Mouse (Mus musculus): Measurements from ENCODE around the gene Fbxl14. TPM values are rescaled to one million over a fixed set of nuclear protein-coding genes. Genes with fewer than 3 reads are reported as not detected.
"Not testable (repeated sequence)": the region's sequence is repeated elsewhere in the genome, so short reads cannot be mapped to it uniquely, and the experiment has no call there.

Gene Fbxl14
- 17.1 and 18.1 TPM in 2 replicates for polyA plus RNA-seq (2015; fragmentation: Nextera tagmentation; extraction: Ambion mirVana)

DNA sequence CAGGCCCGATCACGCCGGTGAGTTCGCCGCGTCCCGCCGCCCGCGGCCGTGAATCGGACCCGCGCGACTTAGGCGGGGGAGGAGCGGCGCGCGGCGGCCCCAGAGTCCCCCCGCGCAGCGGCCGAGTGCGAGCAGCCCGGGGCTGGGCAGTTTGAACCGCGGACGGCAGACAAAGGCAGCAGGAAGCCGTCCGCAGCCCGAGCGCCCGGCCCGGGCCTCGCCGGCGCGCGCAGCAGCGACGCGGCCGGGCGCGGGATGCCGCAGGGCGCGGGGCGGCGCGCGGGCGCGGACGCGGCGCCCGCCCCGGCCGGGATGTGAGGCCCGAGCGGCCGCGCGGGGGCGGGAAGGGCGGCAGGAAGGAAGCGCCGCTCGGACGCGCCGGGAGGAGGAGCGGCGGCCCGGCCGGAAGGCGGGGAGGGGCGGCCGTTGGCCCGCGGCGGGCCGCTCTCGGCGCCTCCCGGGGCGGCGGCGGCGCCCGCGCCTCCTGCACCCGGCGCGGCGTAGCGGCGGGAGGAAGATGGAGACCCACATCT is at the start of gene Fbxl14:
Gene Fbxl14, plus strand, starts transcription at position 326 of the 533 bp plus-strand sequence.
- peak; percentile 72 for DNase-seq (ENCODE audit: low spot score)

DNA sequence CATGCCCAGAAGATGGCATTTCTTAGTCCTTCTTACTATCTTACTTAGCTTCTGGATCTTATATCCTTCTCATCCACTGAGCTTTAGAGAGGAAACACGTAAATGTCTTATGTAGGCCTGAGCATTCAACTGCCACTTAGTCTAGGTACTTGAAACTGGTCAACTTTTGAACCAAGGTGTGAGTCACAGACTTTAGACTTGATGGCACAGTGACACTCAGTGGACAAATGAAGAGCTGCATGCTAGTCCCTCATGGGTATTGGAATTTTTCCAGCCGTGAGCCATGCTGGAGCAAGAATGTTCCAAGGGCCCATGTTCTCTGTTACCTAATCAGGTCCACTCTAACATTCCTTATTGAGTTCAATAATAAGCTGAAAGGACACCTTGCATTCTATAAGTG is 49.0 kb upstream of the Fbxl14 start:
- DNase-seq (ENCODE audit: low spot score): no peak

DNA sequence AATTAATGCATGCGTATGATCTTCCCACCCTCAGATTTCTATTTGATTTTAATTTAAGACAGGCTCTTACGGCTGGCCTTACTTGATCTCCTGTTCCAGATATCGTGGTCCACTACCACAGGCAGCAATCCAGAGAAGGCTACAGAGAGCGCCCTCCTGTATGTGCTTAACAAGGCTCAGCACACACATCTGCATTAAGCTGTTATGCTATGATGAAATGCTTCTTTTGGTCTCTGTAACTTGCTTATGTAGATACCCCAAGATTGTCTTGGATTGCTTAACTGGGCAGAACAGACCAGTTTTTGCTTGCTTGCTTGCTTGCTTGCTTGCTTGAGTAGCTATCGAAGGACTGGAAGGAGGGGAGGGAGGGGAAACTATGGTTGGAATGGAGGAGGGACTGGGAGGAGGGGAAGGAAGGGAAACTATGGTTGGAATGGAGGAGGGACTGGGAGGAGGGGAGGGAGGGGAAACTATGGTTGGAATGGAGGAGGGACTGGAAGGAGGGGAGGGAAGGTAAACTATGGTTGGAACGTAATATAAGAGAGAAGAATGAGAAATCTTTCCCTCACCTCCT is 47.6 kb upstream of the Fbxl14 start:
- no peak for DNase-seq (ENCODE audit: low spot score)

DNA sequence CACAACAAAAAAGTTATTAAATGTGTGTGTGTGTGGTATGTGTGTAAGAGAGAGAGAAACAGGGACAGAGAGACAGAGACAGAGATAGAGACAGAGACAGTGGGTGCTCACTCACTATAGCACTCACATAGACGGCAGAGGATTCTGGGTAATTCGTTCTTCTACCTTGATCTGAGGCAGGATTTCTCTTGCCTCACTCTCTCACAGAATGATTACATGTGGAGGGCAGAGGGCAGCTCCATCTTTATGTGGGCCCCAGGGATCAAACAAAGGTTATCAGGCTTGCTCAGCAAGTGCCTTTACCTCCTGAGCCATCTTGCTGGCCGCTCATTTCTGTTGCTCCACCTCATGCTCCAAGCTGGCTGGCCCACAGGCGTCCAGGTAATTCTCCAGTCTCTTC is 45.1 kb upstream of the Fbxl14 start:
- no peak for DNase-seq (ENCODE audit: low spot score)

DNA sequence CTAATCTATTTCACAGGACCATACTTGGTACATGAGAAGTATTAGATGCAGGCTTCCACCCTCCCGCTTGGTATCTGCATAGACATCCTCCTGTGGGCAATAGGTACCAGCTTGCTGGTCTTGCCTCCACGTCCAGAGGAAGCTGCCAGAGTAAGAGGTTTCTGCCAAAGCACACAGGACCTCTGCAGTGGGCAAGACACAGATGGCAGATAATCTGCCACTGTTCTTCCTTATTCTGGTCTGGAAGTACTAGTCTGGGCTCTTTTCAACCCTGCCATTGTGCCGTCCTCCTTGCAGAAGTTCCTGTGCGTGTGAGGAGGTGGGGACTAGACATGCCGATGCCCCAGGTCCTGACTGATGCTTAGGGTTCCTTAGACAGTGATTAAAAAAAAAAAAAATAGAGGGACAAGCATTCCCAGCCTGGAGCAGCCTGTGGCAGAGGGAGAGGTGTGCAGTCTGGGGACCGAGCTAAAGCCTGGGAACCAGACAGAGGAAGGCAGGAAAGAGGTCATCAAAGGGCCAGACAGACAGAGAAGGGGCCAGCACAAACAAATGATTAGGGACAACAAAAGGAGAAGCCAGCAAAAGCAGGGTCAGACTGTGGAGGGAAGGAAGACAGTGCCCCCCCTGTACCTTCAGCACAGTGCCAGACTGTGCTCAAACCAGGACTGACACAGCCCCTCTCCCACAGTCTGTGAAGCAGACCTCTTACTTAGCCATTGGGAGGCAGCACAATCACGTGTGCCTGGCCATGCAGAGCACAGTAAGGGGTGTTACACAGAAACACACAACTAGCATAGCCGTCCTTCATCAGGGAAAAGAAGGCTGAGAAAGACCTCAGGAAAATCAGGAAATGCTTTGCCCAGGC is 41.3 kb upstream of the Fbxl14 start:
- no peak for DNase-seq (ENCODE audit: low spot score)

DNA sequence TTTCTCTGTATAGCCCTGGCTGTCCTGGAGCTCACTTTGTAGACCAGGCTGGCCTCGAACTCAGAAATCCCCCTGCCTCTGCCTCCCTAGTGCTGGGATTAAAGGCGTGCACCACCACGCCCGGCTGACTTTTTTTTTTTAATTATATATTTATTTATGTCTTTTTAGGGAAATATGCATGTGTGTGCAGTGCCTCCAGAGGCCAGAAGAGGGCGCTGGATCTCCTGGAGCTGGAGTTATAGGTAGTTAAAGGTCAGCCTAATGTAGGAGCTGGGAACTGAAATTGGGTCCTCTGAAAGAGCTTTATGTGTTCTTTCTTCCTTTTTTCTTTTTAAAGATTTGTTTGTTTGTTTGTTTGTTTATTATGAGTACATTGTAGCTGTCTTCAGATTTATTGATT is 36.7 kb upstream of the Fbxl14 start:
- not testable (repeated sequence) for DNase-seq (ENCODE audit: low spot score)

DNA sequence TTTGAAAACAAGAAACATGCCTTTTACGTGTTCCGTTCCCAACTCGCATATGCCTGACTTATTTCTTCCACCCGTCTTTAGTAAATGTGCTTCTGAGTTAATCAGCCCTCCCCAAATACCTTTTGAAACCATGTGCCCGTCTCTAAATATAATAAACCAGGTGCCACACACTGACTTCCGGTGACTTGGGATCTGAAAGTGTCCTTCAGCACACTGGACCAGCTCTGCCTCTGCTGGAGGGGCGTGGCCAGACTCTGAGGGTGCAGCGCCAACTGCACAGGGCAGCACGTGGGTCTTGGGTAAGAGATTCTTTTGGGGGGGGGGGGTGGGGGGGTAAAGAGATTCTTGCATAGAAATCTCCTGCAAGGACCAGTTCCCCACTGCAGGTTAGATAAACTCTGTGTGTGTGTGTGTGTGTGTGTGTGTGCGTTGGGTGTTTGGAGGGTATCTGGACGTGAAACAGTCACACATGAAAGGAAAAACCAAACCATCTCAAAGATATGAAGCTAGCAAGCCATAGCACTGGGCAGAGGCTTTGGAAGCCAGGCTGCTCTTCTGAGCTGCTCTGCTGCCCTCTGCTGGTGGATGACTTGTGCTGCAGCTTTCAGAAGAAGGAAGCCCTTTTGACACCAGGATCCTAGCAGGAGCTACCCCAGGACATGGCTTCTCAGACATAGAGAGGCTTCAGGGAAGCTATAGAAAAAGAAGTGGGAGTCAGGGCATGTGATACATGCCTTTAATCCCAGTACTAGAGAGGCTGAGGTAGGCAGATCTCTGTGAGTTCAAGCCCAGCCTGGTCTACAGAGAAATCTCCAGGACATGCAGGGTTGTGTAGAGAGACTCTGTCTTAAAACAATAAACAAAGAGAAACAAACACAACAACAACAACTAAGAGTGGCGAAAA is 35.5 kb upstream of the Fbxl14 start:
- peak; percentile 87 for DNase-seq (ENCODE audit: low spot score)

DNA sequence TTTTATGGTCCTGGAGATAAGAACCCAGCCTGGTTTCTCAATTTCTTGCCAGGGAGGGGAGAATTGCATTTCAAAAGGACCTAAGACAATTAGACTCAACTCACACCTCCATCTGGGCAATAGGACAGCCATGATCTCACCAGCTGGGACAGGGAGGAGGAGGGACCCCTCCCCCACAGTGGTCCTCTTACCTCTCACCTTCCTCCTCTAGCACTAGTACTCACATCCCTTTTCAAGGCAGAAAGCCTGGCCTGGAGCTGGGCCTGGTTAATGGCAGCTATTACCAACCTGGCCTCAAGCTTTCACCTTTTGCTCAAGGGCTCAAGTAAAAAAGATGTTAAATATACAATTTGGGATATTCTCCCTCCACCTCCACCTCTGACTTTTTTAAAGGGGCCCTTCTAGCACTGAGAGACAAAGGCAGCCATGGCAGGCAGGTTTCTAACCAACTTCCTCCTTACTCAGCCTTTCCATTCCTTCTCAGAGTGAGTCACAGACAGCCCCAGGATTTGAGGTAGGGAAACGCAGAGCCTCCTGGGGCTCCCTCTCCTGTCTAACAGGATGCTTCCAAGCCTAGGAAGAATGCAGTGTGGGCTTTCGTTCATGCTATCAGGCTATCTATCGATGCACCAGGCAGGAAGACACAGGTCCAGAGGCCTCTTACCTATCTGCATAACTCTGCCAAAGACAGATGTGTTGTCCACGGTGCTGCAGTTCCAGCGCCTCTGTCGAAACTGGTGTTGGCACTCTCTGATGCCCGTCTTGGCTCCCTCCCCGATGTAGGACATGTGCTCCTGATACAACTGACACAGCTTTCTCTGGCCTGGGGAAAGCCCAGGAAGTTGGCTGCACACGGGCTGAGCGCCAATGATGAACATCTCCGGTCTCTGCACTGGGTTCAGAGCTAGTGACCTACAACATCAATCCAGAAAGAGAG is 33.5 kb upstream of the Fbxl14 start:
- DNase-seq (ENCODE audit: low spot score): no peak

DNA sequence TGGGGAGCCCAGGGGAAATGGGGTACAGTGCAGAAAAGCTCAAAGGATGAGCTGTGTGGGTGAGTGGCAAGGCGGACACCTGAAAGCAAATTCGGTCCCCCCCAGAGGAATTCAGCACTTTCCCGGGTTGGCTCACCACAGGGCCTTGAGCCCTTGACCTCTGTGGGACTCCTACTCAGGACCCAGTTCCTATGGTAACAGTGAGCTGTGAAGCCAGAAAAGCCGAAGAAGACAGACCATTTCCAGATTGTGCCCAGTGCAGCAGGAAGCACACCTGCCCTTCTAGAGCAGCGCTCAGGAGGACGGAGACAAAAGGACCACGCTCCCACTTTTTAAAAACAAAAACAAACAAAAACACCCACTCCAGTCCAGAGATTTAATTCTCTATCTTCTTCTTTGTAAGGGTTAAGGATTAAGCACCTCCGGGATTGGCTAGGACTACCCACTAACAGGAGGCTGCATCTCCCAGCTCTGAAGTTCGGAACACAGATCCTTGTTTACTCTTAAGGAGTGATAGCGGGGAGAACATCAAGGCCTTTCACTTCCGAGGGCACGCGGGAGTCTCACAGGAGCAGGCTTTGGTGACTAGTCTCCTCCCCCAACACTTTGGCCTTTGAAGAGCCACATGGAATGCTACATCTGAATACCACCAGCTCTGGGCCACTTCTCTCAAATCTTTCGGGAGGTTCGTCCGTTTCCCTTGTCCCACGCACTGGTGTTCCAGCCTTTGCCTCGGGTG is 31.0 kb upstream of the Fbxl14 start:
- peak; percentile 31 for DNase-seq (ENCODE audit: low spot score)

DNA sequence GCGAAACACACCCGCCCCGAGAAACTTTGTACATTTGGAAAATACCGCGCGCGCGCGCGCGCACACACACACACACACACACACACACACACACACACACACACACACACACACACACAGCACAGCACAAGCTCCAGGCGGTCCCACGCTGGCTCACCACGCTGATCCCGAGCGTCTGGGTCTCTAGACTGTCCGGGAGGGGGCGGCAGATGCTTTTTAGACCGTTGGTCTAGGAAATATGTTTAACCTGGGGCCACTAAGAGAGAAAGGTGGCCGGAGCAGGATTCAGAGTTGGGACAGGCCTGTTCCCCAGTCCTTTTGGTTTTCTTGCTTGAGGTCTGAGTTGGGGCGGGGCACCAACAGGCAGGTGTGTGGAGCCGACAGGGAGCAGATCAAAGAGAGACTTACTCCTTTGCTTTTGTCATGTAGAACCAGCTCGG is 30.4 kb upstream of the Fbxl14 start:
- peak; percentile 59 for DNase-seq (ENCODE audit: low spot score)

DNA sequence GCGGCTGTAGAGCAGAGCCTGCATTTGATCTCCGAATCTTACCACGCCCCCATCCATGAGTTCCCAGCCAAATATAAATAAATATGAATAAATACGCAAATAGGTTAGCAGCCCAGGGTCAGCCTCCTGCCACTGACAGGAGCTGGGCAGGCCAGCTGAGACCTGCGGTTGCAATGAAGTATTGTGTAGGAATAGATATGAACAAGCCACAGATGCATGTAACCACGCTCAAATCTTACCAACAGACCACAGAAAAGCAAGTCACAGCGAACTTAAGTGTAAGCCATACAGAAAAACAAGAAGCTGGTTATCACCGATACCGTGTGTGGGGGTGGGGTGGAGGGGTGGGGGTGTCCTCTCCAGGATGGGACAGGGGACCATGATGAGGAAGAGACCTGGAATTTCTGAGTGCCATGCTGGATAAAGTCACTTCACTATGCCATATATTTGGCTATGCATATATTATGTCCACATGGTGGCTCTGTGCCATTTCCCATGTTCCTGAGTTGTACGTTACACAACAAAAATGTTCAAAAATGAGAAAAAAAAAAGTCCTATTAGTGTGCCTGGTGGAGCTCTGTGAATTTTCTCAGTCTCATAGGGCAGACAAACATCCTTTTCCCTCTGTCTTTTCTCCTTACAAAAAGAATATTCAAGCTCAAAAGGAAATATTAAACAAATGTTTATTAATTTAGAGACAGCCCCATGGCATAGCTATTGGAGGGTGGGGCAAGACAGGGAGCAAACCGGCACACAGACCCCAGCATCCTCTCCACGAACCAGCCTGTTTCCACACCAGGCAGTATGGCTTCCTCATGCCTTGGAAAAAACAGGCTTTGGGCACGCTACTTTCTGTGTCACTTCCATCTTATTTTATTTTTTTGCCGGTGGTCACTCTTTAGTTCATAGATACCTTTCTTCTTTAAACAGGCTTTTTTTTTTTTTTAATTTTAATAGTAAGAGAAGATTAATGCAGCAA is 28.2 kb upstream of the Fbxl14 start:
- peak; percentile 21 for DNase-seq (ENCODE audit: low spot score)

DNA sequence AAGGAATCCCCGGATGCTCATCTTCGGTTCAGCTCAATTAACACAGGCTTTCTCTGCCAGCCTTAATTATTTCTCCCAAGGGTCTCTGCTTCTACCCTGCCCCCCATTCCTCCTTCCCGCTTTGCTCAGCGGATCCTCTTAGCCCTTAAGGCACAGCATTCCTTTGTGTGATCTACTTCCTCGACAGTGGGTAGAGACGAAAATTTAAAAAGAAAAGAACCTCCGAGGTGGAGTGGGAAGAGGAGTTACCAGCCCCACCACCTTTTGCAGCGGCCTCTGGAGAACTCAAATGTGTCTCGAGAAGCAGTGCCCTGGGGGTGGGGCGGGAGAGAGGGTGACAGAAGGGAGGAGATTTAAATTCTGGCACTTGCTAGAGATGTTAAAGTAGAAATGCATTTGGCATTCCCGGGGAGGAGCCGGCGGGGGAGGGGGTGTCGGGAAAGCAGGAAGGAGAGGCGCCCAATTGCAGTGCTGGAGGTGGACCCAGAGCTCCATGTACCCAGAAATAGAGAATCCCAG is 27.4 kb upstream of the Fbxl14 start:
- no peak for DNase-seq (ENCODE audit: low spot score)

DNA sequence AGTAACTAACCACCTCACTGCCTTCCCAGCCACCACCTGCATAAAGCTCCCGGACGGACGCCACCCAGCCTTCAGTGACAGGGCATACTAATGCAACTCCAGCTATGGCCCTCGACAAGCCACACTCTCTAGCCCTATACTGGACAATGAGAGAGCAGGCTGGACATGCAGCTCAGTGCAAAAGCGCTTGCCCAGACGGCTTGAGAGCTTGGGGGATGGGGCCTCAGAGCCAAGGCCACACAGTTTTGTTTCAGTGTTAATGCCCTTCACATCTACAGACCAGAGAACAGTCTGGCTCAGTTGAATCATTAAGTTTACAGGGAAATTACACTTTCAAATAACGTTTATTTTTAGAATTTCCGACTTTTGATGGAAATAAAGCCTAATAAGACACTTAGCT is 21.3 kb upstream of the Fbxl14 start:
- no peak for DNase-seq (ENCODE audit: low spot score)

DNA sequence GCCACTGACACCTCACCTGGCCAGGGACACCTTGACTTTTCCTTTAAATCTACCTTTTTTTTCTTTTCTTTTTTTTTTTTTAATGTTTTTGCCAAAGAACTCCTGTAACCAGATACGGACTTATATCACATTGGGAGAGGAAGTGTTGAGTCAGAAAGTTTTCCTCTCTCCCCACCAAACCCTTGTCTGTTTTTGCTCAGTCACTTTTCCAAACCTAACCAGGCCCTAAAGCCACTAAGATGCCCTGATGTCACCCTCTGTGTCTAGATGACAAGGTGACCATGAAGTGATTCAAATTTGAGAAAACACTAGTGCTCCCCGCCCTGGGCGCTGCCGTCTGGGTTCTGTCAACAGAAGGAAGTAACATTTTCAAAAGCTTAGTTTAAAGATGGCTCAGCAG is 20.4 kb upstream of the Fbxl14 start:
- DNase-seq (ENCODE audit: low spot score): no peak

DNA sequence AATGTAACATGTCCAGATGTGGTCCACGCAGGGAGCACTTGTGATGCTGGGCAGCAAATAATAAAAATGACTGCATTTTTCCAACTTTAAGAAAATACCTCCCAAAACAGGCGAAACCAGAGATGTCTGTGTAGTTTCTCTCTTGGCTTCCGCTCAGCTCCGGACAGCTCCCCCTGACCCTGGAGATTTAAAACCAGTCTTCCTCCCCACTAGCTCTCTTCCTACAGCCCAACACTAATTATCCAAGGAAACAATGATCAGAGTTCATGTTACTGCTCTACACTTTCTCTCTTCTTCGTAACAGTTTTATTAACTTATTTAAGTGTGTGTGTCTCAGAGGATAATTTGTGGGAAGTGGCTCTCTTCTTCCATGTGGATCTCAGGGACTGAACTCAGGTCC is 19.1 kb upstream of the Fbxl14 start:
- DNase-seq (ENCODE audit: low spot score): no peak

DNA sequence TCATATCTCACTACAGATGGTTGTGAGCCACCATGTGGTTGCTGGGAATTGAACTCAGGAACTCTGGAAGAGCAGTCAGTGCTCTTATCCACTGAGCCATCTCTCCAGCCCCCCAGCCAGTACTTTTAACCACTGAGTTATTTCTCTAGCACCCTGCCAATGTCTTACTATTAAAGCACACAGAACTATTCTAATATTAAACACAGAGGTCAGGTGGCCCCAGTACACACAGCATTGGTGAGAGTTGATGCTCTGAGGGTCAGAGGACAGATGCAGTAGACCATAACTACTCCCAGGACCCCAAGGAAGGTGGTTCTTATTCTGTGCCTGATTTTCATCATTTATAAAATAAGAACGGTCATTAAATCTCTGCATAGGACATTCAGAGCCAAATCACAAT is 13.3 kb upstream of the Fbxl14 start:
- no peak for DNase-seq (ENCODE audit: low spot score)

DNA sequence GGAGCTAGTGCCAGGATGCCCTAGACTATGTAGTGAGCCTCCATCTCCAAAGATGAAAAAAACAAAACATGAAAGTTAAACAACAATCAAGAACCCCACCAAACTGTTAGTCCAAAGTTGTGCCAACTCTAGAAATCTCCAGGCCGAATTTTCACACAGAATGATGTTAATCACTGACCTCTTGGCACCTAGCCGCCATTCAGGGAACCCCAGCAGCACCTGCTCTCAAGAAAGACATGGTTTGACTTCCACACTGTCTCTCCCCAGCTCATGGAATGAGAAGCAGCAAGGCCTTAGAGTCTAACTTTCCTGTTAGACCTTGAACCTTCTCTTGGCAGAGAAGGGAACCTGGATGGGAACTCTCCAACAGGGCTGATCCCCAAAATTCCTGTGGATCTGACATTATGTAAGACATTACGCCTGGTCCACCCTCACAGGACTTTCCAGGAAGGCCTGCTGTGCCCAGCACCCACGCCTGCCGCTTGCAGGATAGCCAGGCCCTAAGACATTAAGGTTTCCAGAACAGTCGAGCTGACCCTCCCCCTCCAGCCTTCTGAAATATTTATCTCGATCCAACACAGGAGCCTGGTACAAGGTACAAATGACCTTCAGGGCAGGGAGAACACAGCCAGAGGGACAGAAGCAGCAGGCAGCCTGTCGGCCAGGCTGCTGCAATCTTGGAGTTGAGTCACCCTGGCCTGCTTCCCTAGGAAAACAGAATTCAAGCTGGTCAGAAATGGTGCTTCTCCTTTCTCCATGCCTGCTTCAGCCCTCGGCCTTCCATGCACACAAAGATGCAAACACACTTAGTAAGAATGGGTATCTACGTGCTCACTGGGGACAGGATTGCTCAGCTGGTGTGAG is 12.3 kb upstream of the Fbxl14 start:
- DNase-seq (ENCODE audit: low spot score): no peak

DNA sequence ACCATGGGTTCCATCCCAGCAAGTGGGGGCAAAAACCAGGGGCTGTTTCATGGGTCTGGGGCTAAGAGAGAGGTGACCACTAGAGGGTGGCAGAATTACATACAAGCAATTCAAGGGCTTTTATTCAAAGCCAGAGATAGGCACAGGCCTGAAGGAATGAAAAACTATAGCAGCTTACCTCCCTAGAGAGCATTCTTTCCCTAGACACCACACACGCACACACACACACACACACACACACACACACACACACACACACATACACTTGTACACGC is 11.7 kb upstream of the Fbxl14 start:
- DNase-seq (ENCODE audit: low spot score): peak; percentile 37

All from thymus, postnatal 0 days (tissue).